Mouse (Mus musculus) heart, postnatal 14 days (tissue): ENCODE data around the gene Ywhah. TPM values are rescaled to one million over a fixed set of nuclear protein-coding genes. Genes with fewer than 3 reads are reported as not detected.
"Not testable (repeated sequence)": the region's sequence is repeated elsewhere in the genome, so short reads cannot be mapped to it uniquely, and the experiment has no call there.

ENCODE experiments used
- DNase-seq, 2 experiments: peaks; one replicate each; pipeline ENCODE4 v3.0.0; 2021 to 2022
- intact Hi-C: fragments of 180-260 bp; cut with DNase I; formaldehyde crosslinking; loops from one replicate; pipeline ENCODE4 v1.15.1; 2025
- total RNA-seq, 2 experiments: library from RNA; stranded (reverse); gene quantifications; 2 replicates each; pipeline ENCODE4 v1.2.3; 2021

Gene Ywhah
- total RNA-seq, 2 experiments from 2014 or later = 104 to 126 TPM

DNA sequence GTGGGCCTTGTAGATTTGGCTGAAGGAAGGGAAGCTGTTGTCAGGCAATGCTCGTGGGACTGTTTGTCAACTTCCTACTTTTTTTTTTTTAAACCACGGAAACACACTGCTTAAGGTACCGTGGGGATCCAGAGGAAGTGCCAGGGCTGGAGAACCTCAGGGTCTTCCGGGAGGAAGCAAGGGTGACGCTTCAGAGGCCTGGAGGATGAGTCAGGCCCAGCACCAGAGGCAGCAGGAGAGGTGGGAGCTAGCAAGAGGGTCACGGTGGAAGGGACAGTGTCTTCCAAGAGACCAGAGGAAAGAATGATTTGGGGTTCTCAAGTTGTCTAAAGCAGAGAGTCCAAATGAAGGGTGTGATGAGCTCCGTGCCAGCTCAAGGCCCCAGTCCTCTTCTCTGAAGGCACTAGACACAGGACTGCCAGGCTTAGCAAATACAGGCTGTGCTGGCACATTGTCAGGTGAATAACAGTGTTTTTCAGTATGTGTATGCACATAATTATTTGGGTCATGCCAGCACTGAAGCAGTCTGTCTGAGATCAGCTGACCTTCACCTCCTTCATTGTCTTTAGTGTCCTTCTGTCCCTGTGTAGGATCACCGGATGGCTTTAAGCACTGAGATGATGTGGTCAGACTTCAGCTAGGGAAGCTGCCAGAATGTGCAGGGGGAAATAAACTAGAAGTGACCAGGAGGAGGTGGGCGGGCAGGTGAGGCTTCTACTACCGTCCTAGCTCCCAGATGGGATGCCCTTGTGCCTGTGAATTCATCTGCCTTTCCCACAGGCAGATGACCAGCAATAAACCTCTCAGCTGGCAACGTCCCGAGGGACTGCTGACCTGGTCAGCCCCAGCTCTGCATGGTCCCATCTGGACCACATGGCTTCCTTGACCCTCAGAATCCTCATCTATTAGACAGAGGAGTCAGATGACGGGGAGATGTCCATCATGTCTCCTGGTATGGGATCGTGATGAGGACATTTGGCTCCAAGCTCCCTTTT, 8.5 kb upstream of the Ywhah start:
- DNase-seq = no peak
- intact Hi-C loops = no loop called here

GRCm38 (mm10) chr5:33011132-33012106, 7.2 kb upstream of the Ywhah start:
- no peak for DNase-seq
- intact Hi-C loops = no loop called here

DNA sequence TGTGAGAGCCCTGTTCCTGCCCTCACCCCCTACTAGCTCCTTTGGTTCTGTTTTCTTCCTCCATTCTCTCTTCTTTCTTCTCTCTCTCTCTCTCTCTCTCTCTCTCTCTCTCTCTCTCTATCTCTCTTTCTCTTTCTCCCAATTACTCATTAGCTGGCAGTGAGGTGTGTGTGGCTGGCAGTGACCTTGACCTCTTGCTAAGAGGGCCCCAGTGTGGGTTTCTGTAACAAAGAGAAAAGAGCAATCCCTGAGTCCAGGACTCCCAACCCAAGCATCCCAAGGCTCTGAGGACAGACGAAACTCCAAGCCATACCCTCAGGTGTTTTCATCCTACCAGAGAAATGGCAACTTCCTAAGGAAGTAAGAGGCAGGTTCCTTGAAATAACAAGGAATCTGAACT, 4.5 kb upstream of the Ywhah start:
- intact Hi-C loops = no loop called here
- no peak for DNase-seq

DNA sequence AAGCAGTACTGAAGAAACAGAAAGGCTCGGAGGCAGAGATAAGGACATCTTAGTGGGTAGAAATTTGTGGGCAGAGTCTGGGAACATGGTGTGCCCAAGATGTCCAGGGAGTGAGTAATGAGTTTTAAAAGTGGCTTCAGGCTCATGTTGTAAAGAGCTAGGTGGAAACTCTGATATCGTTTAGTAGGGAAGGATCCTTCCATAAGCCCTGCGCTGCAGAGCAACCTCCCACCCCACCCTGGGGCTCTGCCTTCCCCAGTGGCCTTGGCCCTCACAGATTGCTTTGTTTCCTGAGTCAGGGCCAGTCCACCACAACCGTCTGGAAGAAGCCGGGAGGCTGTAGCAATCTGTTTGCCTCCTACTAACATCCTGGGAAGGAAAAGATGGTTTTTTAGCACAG, 3.0 kb upstream of the Ywhah start:
- intact Hi-C loops = loop anchor here (5.0 kb wide), 1 partner anchor 153 kb away; the partner anchor contains the start of gene Depdc5
- DNase-seq = no peak

GRCm38 (mm10) chr5:33018189-33018560, 441 bp upstream of the Ywhah start:
- DNase-seq = no peak
- intact Hi-C loops = loop anchor here (5.0 kb wide), 1 partner anchor 156 kb away; the partner anchor contains the start of gene Depdc5

- intact Hi-C loops = loop anchor here (5.0 kb wide), 1 partner anchor 157 kb away; the partner anchor contains the start of gene Depdc5
- DNase-seq = no peak
Observed at GRCm38 (mm10) chr5:33019426-33019821, 808 bp downstream of the Ywhah start.

DNA sequence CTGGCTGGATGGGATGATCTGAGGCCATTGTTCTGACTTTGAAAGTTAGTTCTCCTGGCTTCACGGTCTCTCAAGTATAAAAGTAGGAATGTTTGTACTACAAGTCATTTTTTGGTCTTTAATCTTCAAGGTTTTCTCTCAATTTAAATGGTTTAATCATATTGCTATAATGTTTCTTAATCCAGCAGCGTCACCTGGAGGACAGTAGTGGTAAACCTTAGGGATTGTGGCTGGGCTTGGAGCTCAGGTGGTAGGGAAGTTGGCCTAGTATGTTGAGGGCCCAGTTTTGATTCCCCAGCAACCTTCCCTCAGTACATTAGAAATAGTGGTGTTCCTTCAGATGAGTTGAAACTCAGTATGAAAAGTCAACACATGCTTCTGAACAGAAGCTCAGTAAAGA, 3.0 kb downstream of the Ywhah start:
- intact Hi-C loops = loop anchor here (5.0 kb wide), 1 partner anchor 34 kb away; no protein-coding TSS in a partner anchor
- DNase-seq = peak in 1 of 2 experiments; percentile 28

- intact Hi-C loops = loop anchor here (5.0 kb wide), 1 partner anchor 36 kb away; no protein-coding TSS in a partner anchor
- DNase-seq = no peak
Observed at GRCm38 (mm10) chr5:33023337-33023736, 4.7 kb downstream of the Ywhah start.

GRCm38 (mm10) chr5:33024474-33024873, 5.9 kb downstream of the Ywhah start:
- DNase-seq = no peak
- intact Hi-C loops = loop anchor here (5.0 kb wide), 1 partner anchor 37 kb away; no protein-coding TSS in a partner anchor

- no peak for DNase-seq
- intact Hi-C loops = no loop called here
Observed at GRCm38 (mm10) chr5:33028656-33029055, 10.0 kb downstream of the Ywhah start.

DNA sequence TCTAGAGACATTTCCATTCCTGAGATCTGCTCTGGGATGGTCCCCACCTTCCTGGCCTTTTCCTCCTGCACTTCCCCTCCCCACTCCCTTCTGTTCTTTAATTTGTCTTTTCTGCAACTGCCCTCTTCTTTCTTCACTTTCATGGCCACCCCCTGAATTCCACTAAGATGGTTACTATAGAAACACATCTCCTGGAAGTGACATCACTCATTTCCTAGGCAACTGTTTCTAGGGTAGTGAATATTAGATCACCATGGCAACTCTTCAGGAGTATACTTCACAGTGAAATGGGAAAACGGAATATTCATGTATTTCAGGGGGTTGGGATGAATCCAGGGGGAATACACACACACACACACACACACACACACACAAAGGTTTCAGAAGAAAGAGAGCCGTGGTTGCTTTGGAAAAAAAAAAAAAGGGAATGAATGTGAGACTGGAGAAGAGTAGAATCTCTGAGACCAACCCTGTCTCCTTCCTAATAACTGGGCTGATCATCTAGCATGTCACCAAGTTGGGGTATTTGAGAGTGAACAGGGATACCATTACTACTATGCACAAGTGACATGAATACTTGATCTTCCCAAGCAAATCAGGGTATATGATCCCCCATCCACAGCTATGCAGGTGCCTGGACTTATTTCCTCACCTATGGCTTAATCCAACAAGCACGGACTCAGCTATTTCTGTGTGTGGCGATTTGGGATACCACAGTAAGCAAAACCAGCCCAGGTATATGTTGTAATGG, 12.0 kb downstream of the Ywhah start:
- intact Hi-C loops = no loop called here
- no peak for DNase-seq

- DNase-seq = no peak
- intact Hi-C loops = loop anchor here (2.0 kb wide), 4 partner anchors 41 to 117 kb away; no protein-coding TSS in a partner anchor
Observed at GRCm38 (mm10) chr5:33032036-33032773, 13.6 kb downstream of the Ywhah start.

GRCm38 (mm10) chr5:33033121-33033520, 14.5 kb downstream of the Ywhah start:
- intact Hi-C loops = loop anchor here (2.0 kb wide), 4 partner anchors 42 to 118 kb away; no protein-coding TSS in a partner anchor
- peak; percentile 84 to 88 for DNase-seq

GRCm38 (mm10) chr5:33033633-33034032, 15.0 kb downstream of the Ywhah start:
- not testable (repeated sequence) for DNase-seq
- intact Hi-C loops = loop anchor here (2.0 kb wide), 4 partner anchors 43 to 119 kb away; no protein-coding TSS in a partner anchor

DNA sequence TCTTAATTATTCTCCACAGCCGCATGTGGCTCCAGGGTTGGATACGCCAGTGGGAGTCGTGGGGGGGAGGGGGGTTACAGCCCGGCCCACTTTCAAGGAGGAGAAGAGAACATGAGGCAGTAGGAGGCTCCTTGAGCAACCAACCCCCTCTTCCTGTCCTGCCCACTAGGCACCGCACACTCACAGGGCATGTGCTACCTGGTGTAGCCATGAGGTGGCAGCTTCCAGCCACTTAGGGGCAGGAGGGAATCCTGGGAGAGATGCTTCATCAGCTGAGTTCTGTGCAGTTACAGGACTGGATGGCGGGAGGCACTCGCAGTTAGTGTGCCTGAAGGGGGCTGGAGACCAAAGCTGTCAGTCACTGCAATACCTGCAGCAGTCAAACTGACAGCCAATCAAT, 15.5 kb downstream of the Ywhah start:
- no peak for DNase-seq
- intact Hi-C loops = no loop called here

DNA sequence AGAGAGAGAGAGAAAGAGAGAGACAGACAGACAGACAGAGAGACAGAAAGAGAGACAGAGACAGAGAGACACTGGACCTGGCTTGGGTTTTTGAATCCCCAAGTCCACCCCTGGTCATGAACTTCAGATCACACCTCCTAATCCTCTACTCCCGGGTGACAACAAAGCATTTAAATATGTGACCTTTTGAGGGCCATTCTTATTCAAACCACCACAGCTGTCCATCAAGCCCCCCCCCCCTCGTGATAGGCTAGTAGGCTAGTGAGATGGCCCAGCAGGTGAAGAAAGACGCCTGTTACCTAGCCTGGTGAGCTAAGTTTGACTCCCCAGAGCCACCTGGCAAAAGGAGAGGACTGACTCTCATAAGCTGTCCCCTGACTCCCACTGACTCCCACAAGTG, 16.3 kb downstream of the Ywhah start:
- no peak for DNase-seq
- intact Hi-C loops = no loop called here

GRCm38 (mm10) chr5:33038656-33039509, 20.3 kb downstream of the Ywhah start:
- intact Hi-C loops = loop anchor here (1.0 kb wide), 1 partner anchor 104 kb away; no protein-coding TSS in a partner anchor

GRCm38 (mm10) chr5:33039510-33039911, 20.9 kb downstream of the Ywhah start:
- peak; percentile 72 to 81 for DNase-seq
- intact Hi-C loops = loop anchor here (1.0 kb wide), 1 partner anchor 104 kb away; no protein-coding TSS in a partner anchor

More at GRCm38 (mm10) chr5:33038656-33039509, 20.3 kb downstream of the Ywhah start:
- no peak for DNase-seq
